Mouse (Mus musculus): ENCODE measurements around the gene Rhoa.

DNA sequence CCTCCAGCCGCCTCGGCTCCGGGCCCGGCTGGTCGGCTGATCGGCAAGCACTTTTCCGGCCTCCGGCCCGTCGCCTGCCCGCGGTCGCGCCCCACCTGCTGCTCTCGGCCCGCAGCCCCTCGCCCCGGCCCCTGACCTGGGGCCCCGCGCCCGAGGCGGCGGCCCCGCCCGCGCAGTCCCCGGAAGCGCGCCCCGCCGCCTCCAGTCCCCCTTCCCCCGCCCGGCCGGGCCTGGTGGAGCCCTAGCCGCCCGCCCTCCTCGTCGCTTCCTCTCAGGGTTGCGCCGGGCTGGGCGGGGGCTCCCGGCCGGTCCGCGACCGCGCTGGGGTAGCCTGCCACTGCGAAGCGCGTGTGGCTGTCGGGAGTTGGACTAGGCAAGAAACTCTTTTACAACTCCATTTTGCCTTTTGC lies 647 bp downstream of the Rhoa start:
- TF ChIP-seq CTCF (IDR thresholded peaks at IDR 0.05): no peak
- no peak for TF ChIP-seq POLR2A (IDR thresholded peaks at IDR 0.05; ENCODE audit: insufficient read depth, low read depth, low read length)
- no peak for TF ChIP-seq EP300 (IDR thresholded peaks at IDR 0.05; ENCODE audit: insufficient read depth, low read depth, low read length)
